16 mouse cellular contexts compared by ENCODE assay signal in the genomic region with DNA sequence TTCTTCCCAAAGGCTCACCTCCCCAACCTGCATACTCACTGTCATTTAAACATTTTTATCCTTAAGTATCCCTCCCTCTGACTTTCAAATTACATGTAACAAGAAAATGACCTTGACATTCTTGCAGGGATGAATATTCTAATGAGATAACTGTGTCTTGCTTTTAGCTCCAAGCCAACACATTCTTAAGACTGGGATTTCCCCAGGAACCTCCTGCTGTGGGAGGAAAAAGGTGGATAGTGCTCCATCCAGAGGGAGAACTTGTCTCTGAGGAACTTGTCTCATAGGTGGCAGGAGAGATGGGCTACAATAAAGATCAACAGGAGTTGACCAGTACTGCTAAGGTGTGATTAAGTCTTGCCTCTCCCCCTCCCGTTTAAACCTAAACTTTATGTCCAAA.
"Had no signal": no experiment of that assay in that cellular context is flagged by ENCODE, and none has a peak within 500 bp of the region (broad histone marks: within the 10 kb centered on the region; RNA-seq: fewer than 3 reads in every experiment).

No protein-coding gene starts in this region.

- H3K4me1 ChIP-seq: neural tube, embryonic 13.5 days; neural tube, embryonic 15.5 days; stomach, embryonic 15.5 days had no signal

- H3K9ac ChIP-seq: neural tube, embryonic 13.5 days; neural tube, embryonic 15.5 days; stomach, embryonic 15.5 days had no signal

- H3K9me3 ChIP-seq: neural tube, embryonic 13.5 days; neural tube, embryonic 15.5 days; stomach, embryonic 15.5 days had no signal

- H3K4me2 ChIP-seq: neural tube, embryonic 13.5 days; neural tube, embryonic 15.5 days; stomach, embryonic 15.5 days had no signal

- H3K27me3 ChIP-seq: neural tube, embryonic 13.5 days; neural tube, embryonic 15.5 days; stomach, embryonic 15.5 days had no signal

- H3K27ac ChIP-seq: neural tube, embryonic 13.5 days; neural tube, embryonic 15.5 days; stomach, embryonic 15.5 days; stomach, postnatal 0 days had no signal

- DNase-seq: retina, postnatal 1 day; right cerebral cortex, adult 18-20 months; right cerebral cortex, postnatal 14 days; right cerebral cortex, postnatal 25 days; right cerebral cortex, postnatal 4 days; spleen, adult 18-20 months; thymus, adult 18-20 months; thymus, adult 2 months; thymus, postnatal 14 days; thymus, postnatal 25 days; thymus, postnatal 36 days; thymus, postnatal 4 days had no signal

- H3K4me3 ChIP-seq: neural tube, embryonic 13.5 days; neural tube, embryonic 15.5 days; stomach, embryonic 15.5 days had no signal

- H3K36me3 ChIP-seq: neural tube, embryonic 13.5 days; neural tube, embryonic 15.5 days; stomach, embryonic 15.5 days had no signal
